Mouse (Mus musculus) layer of hippocampus, postnatal 36 days (tissue): ENCODE measurements around the gene Bpifb1. TPM values are rescaled to one million over a fixed set of nuclear protein-coding genes. Genes with fewer than 3 reads are reported as not detected.
A peak's percentile ranks its signal among the peaks of the same experiment; 100 is the strongest.
"Not testable (repeated sequence)": the region's sequence is repeated elsewhere in the genome, so short reads cannot be mapped to it uniquely, and the experiment has no call there.

Source experiments
- DNase-seq, 2 experiments: peaks; one replicate each; pipeline ENCODE4 v3.0.0; 2022
- total RNA-seq, 2 experiments: library from RNA; stranded (reverse); gene quantifications; 2 replicates each; pipeline ENCODE4 v1.2.3; 2021

The Bpifb1 gene
- total RNA-seq, result under 1 TPM in 1 of 2 experiments, not detected in 1; 0.12 TPM

GRCm38 (mm10) chr2:154190546-154191258 is at the start of gene Bpifb1:
Bpifb1 (plus strand) TSS chr2:154190818.
- DNase-seq, result no peak

GRCm38 (mm10) chr2:154142580-154142979 is 48.0 kb upstream of the Bpifb1 start, which contains the start of gene Bpifa1:
Bpifa1 (plus strand) TSS chr2:154142880.
- DNase-seq, result no peak

GRCm38 (mm10) chr2:154143735-154144134 is 46.9 kb upstream of the Bpifb1 start:
- DNase-seq, result no peak

- no peak for DNase-seq
Measured at GRCm38 (mm10) chr2:154147496-154147895, 43.1 kb upstream of the Bpifb1 start.

GRCm38 (mm10) chr2:154158433-154158832 is 32.2 kb upstream of the Bpifb1 start:
- peak in 1 of 2 experiments; percentile 19 for DNase-seq

- no peak for DNase-seq
Measured at GRCm38 (mm10) chr2:154162307-154162706, 28.3 kb upstream of the Bpifb1 start, which contains the start of gene Bpifa5. Bpifa5 (plus strand) TSS chr2:154162607.

- DNase-seq, result peak in 1 of 2 experiments; percentile 10
Measured at GRCm38 (mm10) chr2:154163306-154163705, 27.3 kb upstream of the Bpifb1 start.

GRCm38 (mm10) chr2:154169172-154169571 is 21.4 kb upstream of the Bpifb1 start:
- no peak for DNase-seq

- no peak for DNase-seq
Measured at GRCm38 (mm10) chr2:154171621-154172020, 19.0 kb upstream of the Bpifb1 start.

GRCm38 (mm10) chr2:154173313-154173712 is 17.3 kb upstream of the Bpifb1 start:
- DNase-seq, result peak in 1 of 2 experiments; percentile 21

- DNase-seq, result not testable (repeated sequence)
Measured at GRCm38 (mm10) chr2:154181900-154182299, 8.7 kb upstream of the Bpifb1 start.

- DNase-seq, result not testable (repeated sequence)
Measured at GRCm38 (mm10) chr2:154183061-154183460, 7.6 kb upstream of the Bpifb1 start.

- no peak for DNase-seq
Measured at GRCm38 (mm10) chr2:154185319-154185718, 5.3 kb upstream of the Bpifb1 start.

GRCm38 (mm10) chr2:154185748-154186147 is 4.9 kb upstream of the Bpifb1 start:
- DNase-seq, result no peak

GRCm38 (mm10) chr2:154187468-154187867 is 3.1 kb upstream of the Bpifb1 start:
- DNase-seq, result no peak

- DNase-seq, result no peak
Measured at GRCm38 (mm10) chr2:154189877-154190434, 662 bp upstream of the Bpifb1 start.

GRCm38 (mm10) chr2:154192141-154192540 is 1.5 kb downstream of the Bpifb1 start:
- no peak for DNase-seq

GRCm38 (mm10) chr2:154193071-154193470 is 2.5 kb downstream of the Bpifb1 start:
- no peak for DNase-seq

GRCm38 (mm10) chr2:154193994-154194504 is 3.4 kb downstream of the Bpifb1 start:
- DNase-seq, result peak in 1 of 2 experiments; percentile 0

- no peak for DNase-seq
Measured at GRCm38 (mm10) chr2:154197036-154197435, 6.4 kb downstream of the Bpifb1 start.

GRCm38 (mm10) chr2:154204630-154205029 is 14.0 kb downstream of the Bpifb1 start:
- no peak for DNase-seq

- DNase-seq, result no peak
Measured at GRCm38 (mm10) chr2:154206908-154207307, 16.3 kb downstream of the Bpifb1 start.

GRCm38 (mm10) chr2:154209112-154209511 is 18.5 kb downstream of the Bpifb1 start:
- DNase-seq, result no peak

- no peak for DNase-seq
Measured at GRCm38 (mm10) chr2:154211121-154211520, 20.5 kb downstream of the Bpifb1 start.
